Mouse (Mus musculus): Measurements from ENCODE around the gene 4933402J07Rik. TPM values are rescaled to one million over a fixed set of nuclear protein-coding genes. Genes with fewer than 3 reads are reported as not detected.

Gene 4933402J07Rik
- polyA plus RNA-seq, 2 experiments: not detected

GRCm38 (mm10) chr8:87534846-87535245, 28.8 kb upstream of the 4933402J07Rik start:
- no peaks in the 10 kb centered on the region for H3K9me3 ChIP-seq (ENCODE audit: control insufficient read depth, low read length)
- no peak overlapping the region for H3K4me2 ChIP-seq (ENCODE audit: low read depth)
- no peaks in the 10 kb centered on the region for H3K4me1 ChIP-seq (replicated peaks; ENCODE audit: control insufficient read depth in 2 of 2, insufficient read depth in 2 of 2, low read length in 1 of 2)
- H3K27me3 ChIP-seq (ENCODE audit: control insufficient read depth, insufficient read depth, low read length): no peaks in the 10 kb centered on the region
- ATAC-seq (ENCODE audit: insufficient read depth): no peak
- H3K36me3 ChIP-seq (replicated peaks; ENCODE audit: control insufficient read depth, insufficient read depth, low read depth): no peaks in the 10 kb centered on the region
- H3K27ac ChIP-seq: no peak overlapping the region
- TF ChIP-seq CTCF (IDR thresholded peaks at IDR 0.05; ENCODE audit: low read depth): no peak
- TF ChIP-seq EP300 (IDR thresholded peaks at IDR 0.05; ENCODE audit: low read depth): no peak
- no peak overlapping the region for H3K9ac ChIP-seq (replicated peaks)
- 11% methylated on average over 2 of the region's 2 CpGs for WGBS (ENCODE audit: insufficient replicate concordance)
- no peak overlapping the region for H3K4me3 ChIP-seq (ENCODE audit: insufficient read depth in 1 of 2, low read depth in 2 of 2, low read length in 2 of 2)
- DNase-seq (ENCODE audit: low read depth in 3 of 3, low spot score in 3 of 3): no peak

GRCm38 (mm10) chr8:87536615-87537329, 26.9 kb upstream of the 4933402J07Rik start:
- DNase-seq (ENCODE audit: low read depth in 3 of 3, low spot score in 3 of 3): peak in 2 of 3 experiments; percentile 5 to 10
- Histone ChIP-seq H3K9ac (replicated peaks) (no peak overlapping the region), H3K36me3 (replicated peaks; ENCODE audit: control insufficient read depth, insufficient read depth, low read depth) (no peaks in the 10 kb centered on the region), H3K4me2 (ENCODE audit: low read depth) (no peak overlapping the region), H3K27me3 (ENCODE audit: control insufficient read depth, insufficient read depth, low read length) (no peaks in the 10 kb centered on the region), H3K9me3 (ENCODE audit: control insufficient read depth, low read length) (no peaks in the 10 kb centered on the region), H3K27ac (no peak overlapping the region), H3K4me1 (replicated peaks; ENCODE audit: control insufficient read depth in 2 of 2, insufficient read depth in 2 of 2, low read length in 1 of 2) (no peaks in the 10 kb centered on the region), H3K4me3 (ENCODE audit: insufficient read depth in 1 of 2, low read depth in 2 of 2, low read length in 2 of 2) (no peak overlapping the region)
- ATAC-seq (ENCODE audit: insufficient read depth): no peak
- no peak for TF ChIP-seq EP300 (IDR thresholded peaks at IDR 0.05; ENCODE audit: low read depth)
- TF ChIP-seq CTCF (IDR thresholded peaks at IDR 0.05; ENCODE audit: low read depth): peak; percentile 94
- 8% methylated on average over 23 of the region's 23 CpGs for WGBS (ENCODE audit: insufficient replicate concordance)

- H3K4me3 ChIP-seq (ENCODE audit: insufficient read depth in 1 of 2, low read depth in 2 of 2, low read length in 2 of 2): no peak overlapping the region
- DNase-seq (ENCODE audit: low read depth in 3 of 3, low spot score in 3 of 3) (no peak), ATAC-seq (ENCODE audit: insufficient read depth) (no peak)
- H3K4me1 ChIP-seq (replicated peaks; ENCODE audit: control insufficient read depth in 2 of 2, insufficient read depth in 2 of 2, low read length in 1 of 2): no peaks in the 10 kb centered on the region
- H3K36me3 ChIP-seq (replicated peaks; ENCODE audit: control insufficient read depth, insufficient read depth, low read depth): no peaks in the 10 kb centered on the region
- no peaks in the 10 kb centered on the region for H3K27me3 ChIP-seq (ENCODE audit: control insufficient read depth, insufficient read depth, low read length)
- no peak overlapping the region for H3K27ac ChIP-seq
- H3K9me3 ChIP-seq (ENCODE audit: control insufficient read depth, low read length): no peaks in the 10 kb centered on the region
- TF ChIP-seq CTCF (IDR thresholded peaks at IDR 0.05; ENCODE audit: low read depth): no peak
- no peak for TF ChIP-seq EP300 (IDR thresholded peaks at IDR 0.05; ENCODE audit: low read depth)
- no peak overlapping the region for H3K4me2 ChIP-seq (ENCODE audit: low read depth)
- 33% methylated on average over 15 of the region's 15 CpGs for whole genome bisulfite sequencing (ENCODE audit: insufficient replicate concordance)
- no peak overlapping the region for H3K9ac ChIP-seq (replicated peaks)
These were observed 23.7 kb upstream of the 4933402J07Rik start for GRCm38 (mm10) chr8:87539829-87540394.

GRCm38 (mm10) chr8:87549881-87550280, 13.8 kb upstream of the 4933402J07Rik start:
- Histone ChIP-seq H3K9me3 (ENCODE audit: control insufficient read depth, low read length) (no peaks in the 10 kb centered on the region), H3K27me3 (ENCODE audit: control insufficient read depth, insufficient read depth, low read length) (no peaks in the 10 kb centered on the region), H3K27ac (no peak overlapping the region), H3K36me3 (replicated peaks; ENCODE audit: control insufficient read depth, insufficient read depth, low read depth) (no peaks in the 10 kb centered on the region), H3K4me2 (ENCODE audit: low read depth) (no peak overlapping the region), H3K4me1 (replicated peaks; ENCODE audit: control insufficient read depth in 2 of 2, insufficient read depth in 2 of 2, low read length in 1 of 2) (no peaks in the 10 kb centered on the region), H3K9ac (replicated peaks) (no peak overlapping the region), H3K4me3 (ENCODE audit: insufficient read depth in 1 of 2, low read depth in 2 of 2, low read length in 2 of 2) (no peak overlapping the region)
- TF ChIP-seq EP300 (IDR thresholded peaks at IDR 0.05; ENCODE audit: low read depth) (no peak), CTCF (IDR thresholded peaks at IDR 0.05; ENCODE audit: low read depth) (no peak)
- no peak for DNase-seq (ENCODE audit: low read depth in 3 of 3, low spot score in 3 of 3)
- ATAC-seq (ENCODE audit: insufficient read depth): no peak
- 54% methylated on average over 4 of the region's 4 CpGs for WGBS (ENCODE audit: insufficient replicate concordance)

- H3K36me3 ChIP-seq (replicated peaks; ENCODE audit: control insufficient read depth, insufficient read depth, low read depth): no peaks in the 10 kb centered on the region
- DNase-seq (ENCODE audit: low read depth in 3 of 3, low spot score in 3 of 3) (no peak), ATAC-seq (ENCODE audit: insufficient read depth) (no peak)
- no peak overlapping the region for H3K4me3 ChIP-seq (ENCODE audit: insufficient read depth in 1 of 2, low read depth in 2 of 2, low read length in 2 of 2)
- H3K4me2 ChIP-seq (ENCODE audit: low read depth): no peak overlapping the region
- no peak overlapping the region for H3K9ac ChIP-seq (replicated peaks)
- TF ChIP-seq CTCF (IDR thresholded peaks at IDR 0.05; ENCODE audit: low read depth) (no peak), EP300 (IDR thresholded peaks at IDR 0.05; ENCODE audit: low read depth) (no peak)
- no peak overlapping the region for H3K27ac ChIP-seq
- H3K9me3 ChIP-seq (ENCODE audit: control insufficient read depth, low read length): no peaks in the 10 kb centered on the region
- no peaks in the 10 kb centered on the region for H3K27me3 ChIP-seq (ENCODE audit: control insufficient read depth, insufficient read depth, low read length)
- WGBS (ENCODE audit: insufficient replicate concordance): 5% methylated on average over 1 of the region's 1 CpGs
- H3K4me1 ChIP-seq (replicated peaks; ENCODE audit: control insufficient read depth in 2 of 2, insufficient read depth in 2 of 2, low read length in 1 of 2): no peaks in the 10 kb centered on the region
These were observed 10.9 kb upstream of the 4933402J07Rik start for GRCm38 (mm10) chr8:87552801-87553200.
